Mouse (Mus musculus): ENCODE data around the gene Eif3k.

The Eif3k gene

GRCm38 (mm10) chr7:28938654-28939053, 43.0 kb downstream of the Eif3k start:
- DNase-seq (ENCODE audit: low spot score) = no peak

GRCm38 (mm10) chr7:28936787-28937186, 44.9 kb downstream of the Eif3k start:
- DNase-seq (ENCODE audit: low spot score) = peak; percentile 62

GRCm38 (mm10) chr7:28933825-28934224, 47.8 kb downstream of the Eif3k start:
- no peak for DNase-seq (ENCODE audit: low spot score)

GRCm38 (mm10) chr7:28932421-28933041, 49.1 kb downstream of the Eif3k start:
- DNase-seq (ENCODE audit: low spot score) = no peak

- DNase-seq (ENCODE audit: low spot score) = no peak
Measured at GRCm38 (mm10) chr7:28931695-28932039, 50.0 kb downstream of the Eif3k start.

- peak; percentile 85 for DNase-seq (ENCODE audit: low spot score)
Measured at GRCm38 (mm10) chr7:28931032-28931694, 50.5 kb downstream of the Eif3k start.

- DNase-seq (ENCODE audit: low spot score) = no peak
Measured at GRCm38 (mm10) chr7:28930320-28931031, 51.2 kb downstream of the Eif3k start.

DNA sequence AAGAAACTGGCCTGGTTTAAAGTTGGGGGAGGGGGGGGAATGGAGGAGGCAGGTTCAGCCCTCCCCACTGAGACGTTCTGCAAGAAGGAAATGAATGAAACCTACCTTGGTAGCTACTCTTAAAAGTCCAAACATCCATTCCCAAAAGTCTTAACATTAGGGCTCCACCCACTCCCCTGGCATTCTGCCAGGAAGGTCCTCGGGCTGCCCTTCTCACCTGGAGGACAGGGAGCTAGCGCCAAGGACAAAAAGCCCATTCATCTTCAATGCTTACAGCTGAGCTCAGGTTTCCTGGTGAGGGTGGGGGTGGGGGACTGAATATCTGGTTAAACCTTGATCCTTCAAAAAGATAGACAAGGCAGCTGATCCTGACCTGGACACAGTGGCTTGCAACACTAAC, 52.3 kb downstream of the Eif3k start:
- DNase-seq (ENCODE audit: low spot score) = no peak

- DNase-seq (ENCODE audit: low spot score) = no peak
Measured at GRCm38 (mm10) chr7:28926172-28926571, 55.5 kb downstream of the Eif3k start.

- peak; percentile 75 for DNase-seq (ENCODE audit: low spot score)
Measured at GRCm38 (mm10) chr7:28925317-28925716, 56.3 kb downstream of the Eif3k start.

DNA sequence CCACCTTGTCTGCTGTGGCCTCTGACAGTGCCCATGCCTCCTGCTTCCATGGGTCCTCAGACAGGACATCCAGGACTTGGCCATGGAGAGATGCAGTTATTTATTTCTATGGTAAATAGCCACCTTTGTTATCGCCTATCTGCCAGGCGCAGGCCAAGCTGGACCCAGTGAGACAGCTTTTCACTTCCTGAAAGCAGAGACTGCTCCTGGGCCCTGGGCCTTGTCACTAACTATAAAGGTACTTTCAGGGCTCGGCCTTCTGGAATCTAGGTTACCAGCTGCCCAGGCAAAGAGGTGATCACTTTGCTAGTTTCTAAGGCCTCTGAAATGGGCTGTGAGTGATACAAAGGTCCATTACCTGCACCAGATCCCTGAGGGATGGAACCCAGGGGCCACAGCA, 56.9 kb downstream of the Eif3k start:
- no peak for DNase-seq (ENCODE audit: low spot score)

DNA sequence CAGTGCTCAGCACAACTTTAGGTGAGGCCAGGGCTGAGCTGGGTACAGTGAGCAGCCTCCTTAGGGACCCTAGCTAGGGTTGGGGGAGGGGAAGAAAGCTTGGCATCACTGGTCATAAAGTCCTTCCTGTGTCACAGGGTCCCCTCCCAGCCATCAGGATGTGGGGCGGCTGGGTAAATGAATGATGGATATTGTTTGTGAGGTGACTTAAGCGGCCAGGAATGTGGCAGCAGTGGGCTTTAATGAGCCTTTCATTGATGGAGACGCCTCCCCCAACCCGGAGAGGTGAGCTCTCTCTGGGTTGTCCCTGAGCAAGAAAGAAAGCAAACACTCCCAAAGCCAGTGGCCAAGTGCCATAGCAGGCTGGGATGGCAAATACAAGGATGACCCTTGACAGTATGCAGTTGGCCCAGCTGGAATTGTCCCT, 57.8 kb downstream of the Eif3k start:
- no peak for DNase-seq (ENCODE audit: low spot score)

DNA sequence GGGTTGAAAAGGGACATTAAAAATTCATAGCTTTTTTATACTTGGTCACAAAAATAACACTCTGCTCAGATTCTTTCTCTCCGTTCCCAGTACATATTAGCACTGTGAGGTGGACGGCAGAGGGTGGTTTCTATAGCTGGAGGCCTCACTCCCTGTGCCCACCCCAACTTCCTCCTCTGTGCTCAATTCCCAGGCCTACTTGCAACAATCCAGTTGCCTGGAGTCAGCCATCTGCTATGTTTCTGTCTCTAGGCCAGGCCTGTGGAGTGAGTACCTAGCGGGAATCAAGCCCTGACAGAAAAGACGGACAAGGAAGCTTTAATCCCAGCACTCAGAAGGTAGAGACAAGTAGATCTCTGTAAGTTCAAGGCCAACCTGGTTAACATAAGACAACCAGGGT, 59.1 kb downstream of the Eif3k start:
- DNase-seq (ENCODE audit: low spot score) = no peak

DNA sequence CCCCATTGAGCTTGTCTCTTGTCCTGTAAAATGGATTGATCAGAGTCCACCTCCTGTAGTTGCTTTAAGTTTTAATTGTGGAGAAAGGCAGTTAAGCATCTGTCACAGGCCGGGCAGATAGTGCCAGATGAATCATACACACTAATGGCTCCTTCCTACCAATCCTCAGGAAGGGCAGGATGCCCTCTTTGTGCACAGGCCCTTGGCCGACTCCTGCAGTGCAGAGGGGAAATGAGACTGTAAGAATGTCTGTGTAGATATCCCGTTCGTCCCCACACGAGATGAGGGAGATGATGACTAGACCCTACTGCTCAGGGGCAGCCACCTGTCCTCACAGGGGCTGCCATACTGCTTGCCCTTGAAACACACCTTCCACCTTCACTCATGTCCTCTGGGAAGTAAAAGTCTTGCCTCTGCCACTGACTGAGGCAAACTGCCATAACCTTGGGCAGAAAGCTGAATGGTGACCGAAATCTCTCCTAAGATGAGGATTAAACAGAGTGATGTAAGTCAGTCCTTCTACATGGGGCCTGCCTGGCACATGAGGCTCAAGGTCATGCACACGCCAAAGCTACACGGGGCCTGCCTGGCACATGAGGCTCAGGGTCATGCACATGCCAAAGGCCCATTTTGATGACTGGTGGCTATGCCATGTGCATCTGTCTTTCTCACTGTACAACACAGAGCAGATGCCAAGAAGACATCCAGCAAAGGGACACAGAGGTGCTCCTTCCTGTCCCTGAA, 59.8 kb downstream of the Eif3k start:
- DNase-seq (ENCODE audit: low spot score) = no peak

All from lung, postnatal 25 days (tissue).